Mouse (Mus musculus): Measurements from ENCODE around the gene Zfp423.
A peak's percentile ranks its signal among the peaks of the same experiment; 100 is the strongest.

Gene Zfp423

GRCm38 (mm10) chr8:87881088-87881487 is 78.3 kb downstream of the Zfp423 start:
- TF ChIP-seq CTCF (conservative IDR thresholded peaks at IDR 0.05; ENCODE audit: low read length): no peak
- TF ChIP-seq POU5F1 (IDR thresholded peaks at IDR 0.05; ENCODE audit: borderline replicate concordance, low read length): no peak
- TF ChIP-seq NANOG (IDR thresholded peaks at IDR 0.05; ENCODE audit: borderline replicate concordance, low read length): no peak
- no peaks in the 10 kb centered on the region for H3K9me3 ChIP-seq (ENCODE audit: low read length)
- H3K4me3 ChIP-seq (replicated peaks; ENCODE audit: low read length): no peak overlapping the region
- H3K27me3 ChIP-seq (ENCODE audit: insufficient read depth, low read length): no peaks in the 10 kb centered on the region
- H3K36me3 ChIP-seq (ENCODE audit: insufficient read depth, low read length): no peaks in the 10 kb centered on the region
- peaks cover 73% of the 10 kb centered on the region for H3K4me1 ChIP-seq (replicated peaks; ENCODE audit: low read depth, low read length)

GRCm38 (mm10) chr8:87875852-87876251 is 83.5 kb downstream of the Zfp423 start:
- H3K36me3 ChIP-seq (ENCODE audit: insufficient read depth, low read length): no peaks in the 10 kb centered on the region
- H3K27me3 ChIP-seq (ENCODE audit: insufficient read depth, low read length): 0 out of 2 replicates have a peak, but pooled peaks cover 3% of the 10 kb centered on the region
- H3K9me3 ChIP-seq (ENCODE audit: low read length): no peaks in the 10 kb centered on the region
- TF ChIP-seq CTCF (conservative IDR thresholded peaks at IDR 0.05; ENCODE audit: low read length) (no peak), POU5F1 (IDR thresholded peaks at IDR 0.05; ENCODE audit: borderline replicate concordance, low read length) (no peak), NANOG (IDR thresholded peaks at IDR 0.05; ENCODE audit: borderline replicate concordance, low read length) (no peak)
- 0 out of 2 replicates have a peak overlapping the region, but pooled peaks have one; percentile 4 for H3K4me3 ChIP-seq (replicated peaks; ENCODE audit: low read length)
- peaks cover 71% of the 10 kb centered on the region for H3K4me1 ChIP-seq (replicated peaks; ENCODE audit: low read depth, low read length)

GRCm38 (mm10) chr8:87875452-87875851 is 83.9 kb downstream of the Zfp423 start:
- no peak for TF ChIP-seq CTCF (conservative IDR thresholded peaks at IDR 0.05; ENCODE audit: low read length)
- TF ChIP-seq NANOG (IDR thresholded peaks at IDR 0.05; ENCODE audit: borderline replicate concordance, low read length): no peak
- TF ChIP-seq POU5F1 (IDR thresholded peaks at IDR 0.05; ENCODE audit: borderline replicate concordance, low read length): no peak
- Histone ChIP-seq H3K9me3 (ENCODE audit: low read length) (no peaks in the 10 kb centered on the region), H3K36me3 (ENCODE audit: insufficient read depth, low read length) (no peaks in the 10 kb centered on the region), H3K4me3 (replicated peaks; ENCODE audit: low read length) (0 out of 2 replicates have a peak overlapping the region, but pooled peaks have one; percentile 4), H3K27me3 (ENCODE audit: insufficient read depth, low read length) (0 out of 2 replicates have a peak, but pooled peaks cover 3% of the 10 kb centered on the region), H3K4me1 (replicated peaks; ENCODE audit: low read depth, low read length) (peaks cover 70% of the 10 kb centered on the region)

GRCm38 (mm10) chr8:87872987-87873550 is 86.3 kb downstream of the Zfp423 start:
- Histone ChIP-seq H3K9me3 (ENCODE audit: low read length) (no peaks in the 10 kb centered on the region), H3K36me3 (ENCODE audit: insufficient read depth, low read length) (no peaks in the 10 kb centered on the region), H3K4me3 (replicated peaks; ENCODE audit: low read length) (peak overlapping the region; percentile 35; the same call in 1 of the 2 replicates), H3K4me1 (replicated peaks; ENCODE audit: low read depth, low read length) (peaks cover 72% of the 10 kb centered on the region), H3K27me3 (ENCODE audit: insufficient read depth, low read length) (0 out of 2 replicates have a peak, but pooled peaks cover 3% of the 10 kb centered on the region)
- TF ChIP-seq NANOG (IDR thresholded peaks at IDR 0.05; ENCODE audit: borderline replicate concordance, low read length) (peak; percentile 35; the same call in 1 of the 2 replicates), POU5F1 (IDR thresholded peaks at IDR 0.05; ENCODE audit: borderline replicate concordance, low read length) (no peak), CTCF (conservative IDR thresholded peaks at IDR 0.05; ENCODE audit: low read length) (no peak)

GRCm38 (mm10) chr8:87872356-87872930 is 87.0 kb downstream of the Zfp423 start:
- H3K4me1 ChIP-seq (replicated peaks; ENCODE audit: low read depth, low read length): peaks cover 78% of the 10 kb centered on the region
- H3K36me3 ChIP-seq (ENCODE audit: insufficient read depth, low read length): no peaks in the 10 kb centered on the region
- no peak for TF ChIP-seq NANOG (IDR thresholded peaks at IDR 0.05; ENCODE audit: borderline replicate concordance, low read length)
- no peak for TF ChIP-seq CTCF (conservative IDR thresholded peaks at IDR 0.05; ENCODE audit: low read length)
- TF ChIP-seq POU5F1 (IDR thresholded peaks at IDR 0.05; ENCODE audit: borderline replicate concordance, low read length): no peak
- no peaks in the 10 kb centered on the region for H3K9me3 ChIP-seq (ENCODE audit: low read length)
- H3K4me3 ChIP-seq (replicated peaks; ENCODE audit: low read length): no peak overlapping the region
- 0 out of 2 replicates have a peak, but pooled peaks cover 3% of the 10 kb centered on the region for H3K27me3 ChIP-seq (ENCODE audit: insufficient read depth, low read length)

GRCm38 (mm10) chr8:87866586-87866985 is 92.8 kb downstream of the Zfp423 start:
- Histone ChIP-seq H3K4me3 (replicated peaks; ENCODE audit: low read length) (no peak overlapping the region), H3K27me3 (ENCODE audit: insufficient read depth, low read length) (no peaks in the 10 kb centered on the region), H3K4me1 (replicated peaks; ENCODE audit: low read depth, low read length) (peaks cover 79% of the 10 kb centered on the region), H3K36me3 (ENCODE audit: insufficient read depth, low read length) (no peaks in the 10 kb centered on the region), H3K9me3 (ENCODE audit: low read length) (no peaks in the 10 kb centered on the region)
- no peak for TF ChIP-seq CTCF (conservative IDR thresholded peaks at IDR 0.05; ENCODE audit: low read length)
- TF ChIP-seq NANOG (IDR thresholded peaks at IDR 0.05; ENCODE audit: borderline replicate concordance, low read length): no peak; the same call in 1 of the 2 replicates
- no peak for TF ChIP-seq POU5F1 (IDR thresholded peaks at IDR 0.05; ENCODE audit: borderline replicate concordance, low read length)

GRCm38 (mm10) chr8:87864236-87864635 is 95.2 kb downstream of the Zfp423 start:
- TF ChIP-seq NANOG (IDR thresholded peaks at IDR 0.05; ENCODE audit: borderline replicate concordance, low read length) (no peak), POU5F1 (IDR thresholded peaks at IDR 0.05; ENCODE audit: borderline replicate concordance, low read length) (no peak), CTCF (conservative IDR thresholded peaks at IDR 0.05; ENCODE audit: low read length) (no peak)
- Histone ChIP-seq H3K9me3 (ENCODE audit: low read length) (no peaks in the 10 kb centered on the region), H3K27me3 (ENCODE audit: insufficient read depth, low read length) (no peaks in the 10 kb centered on the region), H3K36me3 (ENCODE audit: insufficient read depth, low read length) (0 out of 2 replicates have a peak, but pooled peaks cover under 1% of the 10 kb centered on the region), H3K4me3 (replicated peaks; ENCODE audit: low read length) (no peak overlapping the region), H3K4me1 (replicated peaks; ENCODE audit: low read depth, low read length) (peaks cover 66% of the 10 kb centered on the region)

GRCm38 (mm10) chr8:87863128-87863527 is 96.3 kb downstream of the Zfp423 start:
- no peak overlapping the region for H3K4me3 ChIP-seq (replicated peaks; ENCODE audit: low read length)
- H3K4me1 ChIP-seq (replicated peaks; ENCODE audit: low read depth, low read length): peaks cover 67% of the 10 kb centered on the region
- H3K9me3 ChIP-seq (ENCODE audit: low read length): no peaks in the 10 kb centered on the region
- TF ChIP-seq CTCF (conservative IDR thresholded peaks at IDR 0.05; ENCODE audit: low read length) (no peak), NANOG (IDR thresholded peaks at IDR 0.05; ENCODE audit: borderline replicate concordance, low read length) (no peak), POU5F1 (IDR thresholded peaks at IDR 0.05; ENCODE audit: borderline replicate concordance, low read length) (no peak)
- peaks cover 10% of the 10 kb centered on the region for H3K36me3 ChIP-seq (ENCODE audit: insufficient read depth, low read length)
- no peaks in the 10 kb centered on the region for H3K27me3 ChIP-seq (ENCODE audit: insufficient read depth, low read length)
